Mouse (Mus musculus): ENCODE measurements at regions not wholly inside any gene's neighbourhood (a gene's known extent, or its start where the extent isn't known, plus 50 kb on each side); places are given as distances from the start of the nearest gene placed in this dataset.

- peak in 1 of 2 experiments; percentile 21 for DNase-seq
- intact Hi-C loops (cut with DNase I) = no loop called here
Observed at GRCm38 (mm10) chr1:61233476-61234297, 256.0 kb downstream of the Icos start.

DNA sequence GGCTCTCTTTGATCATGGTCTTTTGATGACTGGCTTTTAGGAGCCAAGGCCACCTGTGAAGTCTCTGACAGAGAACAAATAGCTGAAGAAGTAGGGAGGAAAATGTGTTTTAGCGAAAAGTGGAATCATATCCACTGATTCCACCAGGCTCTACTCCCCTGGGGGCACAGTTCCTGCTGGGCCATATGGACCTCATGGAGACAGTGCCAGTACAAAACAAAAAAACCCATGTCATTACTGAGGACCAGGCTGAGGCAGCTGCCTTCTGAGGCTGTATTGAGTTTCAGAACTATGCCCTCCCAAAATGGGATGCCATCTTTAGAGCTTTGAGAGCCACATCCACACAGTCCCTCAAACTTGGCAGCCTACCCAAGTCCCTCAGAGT, 256.6 kb downstream of the Icos start:
- intact Hi-C loops (cut with DNase I) = no loop called here
- DNase-seq = no peak

DNA sequence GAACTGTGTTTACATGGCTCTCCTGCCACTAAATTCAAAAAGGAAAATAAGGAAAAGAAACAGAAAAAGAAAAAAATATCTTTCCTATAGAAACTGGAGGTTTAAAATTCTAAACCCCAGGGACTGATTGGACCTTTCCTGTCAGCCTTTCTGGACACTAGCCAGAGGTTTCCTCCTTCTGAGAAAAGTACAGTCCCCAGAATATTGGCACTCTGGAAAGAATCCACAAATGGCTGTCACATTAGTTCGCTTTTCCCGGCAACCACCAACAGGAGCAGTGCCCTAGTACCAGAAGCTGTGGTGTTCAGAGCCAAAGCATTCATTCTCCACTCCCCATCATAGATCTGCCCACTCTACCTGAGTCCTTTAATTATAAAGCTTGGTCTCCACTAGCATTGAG, 258.8 kb downstream of the Icos start:
- DNase-seq = no peak
- intact Hi-C loops (cut with DNase I) = no loop called here

GRCm38 (mm10) chr1:61238668-61239067, 260.9 kb downstream of the Icos start:
- intact Hi-C loops (cut with DNase I) = no loop called here
- DNase-seq = no peak

- intact Hi-C loops (cut with DNase I) = no loop called here
- DNase-seq = no peak
Observed at GRCm38 (mm10) chr1:61257561-61257960, 279.8 kb downstream of the Icos start.

- intact Hi-C loops (cut with DNase I) = no loop called here
- no peak for DNase-seq
Observed at GRCm38 (mm10) chr1:61263466-61263865, 285.7 kb downstream of the Icos start.

DNA sequence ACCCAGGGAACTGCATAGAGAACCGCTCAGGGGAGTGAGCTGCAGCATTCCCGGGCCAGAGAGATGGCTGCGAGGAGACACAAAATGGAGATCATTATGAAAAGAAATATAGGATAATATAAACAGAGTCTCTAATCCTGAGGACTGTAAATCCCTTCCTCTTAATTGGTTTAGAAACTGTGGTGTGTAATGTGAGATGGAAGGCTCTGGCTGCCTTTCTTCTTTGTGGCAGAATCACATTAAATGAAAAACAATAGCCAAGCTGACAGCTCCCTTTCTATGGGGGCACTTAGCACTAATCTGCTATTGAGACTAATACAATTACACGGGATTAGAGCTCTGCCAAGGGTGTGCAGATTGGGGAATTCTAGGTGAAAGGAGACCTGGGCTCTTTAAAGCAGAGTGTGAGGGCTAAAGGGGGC, 288.0 kb downstream of the Icos start:
- intact Hi-C loops (cut with DNase I) = no loop called here

DNA sequence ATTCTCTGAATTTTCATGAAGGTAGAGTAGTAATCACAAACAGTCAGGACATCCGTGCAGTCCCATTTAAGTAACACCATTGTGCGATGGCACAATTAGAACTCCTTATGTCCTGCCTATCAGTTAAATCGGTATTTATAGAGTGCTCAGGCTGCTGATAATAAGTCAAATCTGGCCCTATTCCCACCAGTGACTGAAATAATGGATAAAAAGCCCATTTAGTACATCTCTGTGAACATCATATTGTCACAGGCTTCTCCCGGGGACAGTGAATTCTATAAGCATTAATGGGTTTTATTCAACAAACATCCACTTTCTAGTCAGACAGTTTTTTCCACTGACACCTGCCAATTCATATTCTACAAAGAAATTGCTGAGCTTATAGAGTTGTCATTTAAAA, 296.1 kb downstream of the Icos start:
- intact Hi-C loops (cut with DNase I) = no loop called here
- DNase-seq = no peak

More for the DNA sequence above, 288.0 kb downstream of the Icos start:
- no peak for DNase-seq

DNA sequence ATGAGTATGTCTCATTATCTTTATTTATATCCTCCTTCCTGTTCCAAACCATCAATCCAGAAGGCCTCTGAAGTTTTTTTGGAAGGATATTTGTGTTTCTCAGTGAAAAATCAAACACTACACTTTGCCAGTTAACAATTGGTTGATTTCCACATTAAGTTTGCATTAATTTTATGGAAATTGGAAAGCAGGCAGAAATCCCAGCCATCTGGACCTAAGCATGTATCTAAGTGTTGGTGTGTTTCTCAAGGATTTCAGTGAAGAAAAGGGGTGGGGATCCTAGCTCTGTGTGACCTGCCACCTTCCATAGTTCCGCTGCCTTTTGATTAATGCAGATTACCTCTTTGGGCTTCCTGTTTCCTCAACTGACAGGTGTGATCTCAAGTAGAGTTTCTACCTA, 296.5 kb downstream of the Icos start:
- intact Hi-C loops (cut with DNase I) = no loop called here
- no peak for DNase-seq

DNA sequence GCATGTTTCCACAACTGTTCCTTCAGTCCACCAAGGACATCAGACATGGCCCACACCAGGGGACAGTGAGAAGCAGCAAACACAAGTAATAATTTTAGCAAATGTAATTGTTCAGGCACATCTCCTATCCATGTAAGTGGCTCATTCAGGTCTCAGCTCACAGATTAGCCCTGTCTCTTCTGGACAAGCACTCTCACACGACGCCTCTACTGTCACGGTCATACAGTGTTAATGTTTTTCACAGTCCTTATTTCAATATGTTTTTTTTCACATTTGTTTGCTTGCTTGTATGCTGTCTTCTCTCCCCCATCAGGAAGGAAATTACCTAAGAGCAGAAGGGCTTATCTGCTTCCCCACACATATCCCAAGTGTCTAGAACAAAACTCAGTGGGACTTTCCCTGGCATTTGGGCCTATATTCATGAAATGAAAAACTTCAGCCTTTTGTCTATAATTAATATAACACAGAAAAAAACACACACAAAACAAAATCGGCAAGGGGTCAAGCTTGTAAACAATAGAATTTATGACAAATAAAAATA, 299.5 kb downstream of the Icos start:
- DNase-seq = peak in 1 of 2 experiments; percentile 18
- intact Hi-C loops (cut with DNase I) = loop anchor here (5.0 kb wide), 1 partner anchor 70 kb away; no protein-coding TSS in a partner anchor

- intact Hi-C loops (cut with DNase I) = no loop called here
- DNase-seq = no peak
Observed at GRCm38 (mm10) chr1:61288185-61288584, 310.5 kb downstream of the Icos start.

DNA sequence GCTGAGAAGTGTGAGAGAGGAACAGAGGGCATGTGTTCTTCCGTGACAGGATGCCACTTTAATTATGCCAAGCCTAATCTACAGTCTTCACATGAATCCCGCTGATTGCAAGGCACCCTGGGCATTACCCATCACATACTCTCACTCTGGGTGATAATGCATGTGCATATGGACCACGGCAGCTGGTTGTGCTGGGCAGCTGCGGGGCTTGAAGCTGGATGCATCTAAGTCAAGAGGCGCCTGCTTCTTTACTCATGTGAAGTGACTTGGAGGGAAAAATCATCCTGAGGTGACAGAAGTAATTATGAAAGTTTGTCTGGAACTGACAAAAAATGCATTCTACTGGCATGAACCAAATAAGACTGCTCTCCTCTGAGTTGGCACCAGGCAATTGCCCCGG, 311.2 kb downstream of the Icos start:
- DNase-seq = no peak

DNA sequence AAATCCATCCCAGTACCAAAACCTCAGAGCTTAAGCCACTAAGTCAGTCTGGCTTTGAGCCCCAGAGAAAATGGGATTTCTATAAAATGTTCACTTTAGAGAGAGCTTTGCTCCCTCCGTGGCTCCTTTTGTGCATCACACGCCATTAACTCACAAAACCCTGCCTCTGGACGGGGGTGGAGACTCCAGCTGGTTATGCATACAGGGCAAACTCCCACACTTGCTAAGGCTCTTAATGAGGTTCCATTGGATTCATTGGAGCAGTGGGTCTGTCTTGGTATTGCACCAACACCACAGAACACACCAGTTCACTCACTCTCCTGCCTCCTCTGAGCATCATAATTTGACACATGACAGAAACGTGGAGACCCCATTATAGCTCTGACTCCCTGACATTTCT, 311.8 kb downstream of the Icos start:
- no peak for DNase-seq
- intact Hi-C loops (cut with DNase I) = no loop called here

More for the DNA sequence above, 311.2 kb downstream of the Icos start:
- intact Hi-C loops (cut with DNase I) = no loop called here

- intact Hi-C loops (cut with DNase I) = loop anchor here (10.0 kb wide), 1 partner anchor 1672 kb away; no protein-coding TSS in a partner anchor
- no peak for DNase-seq
Observed at GRCm38 (mm10) chr1:61293106-61293505, 315.4 kb downstream of the Icos start.

DNA sequence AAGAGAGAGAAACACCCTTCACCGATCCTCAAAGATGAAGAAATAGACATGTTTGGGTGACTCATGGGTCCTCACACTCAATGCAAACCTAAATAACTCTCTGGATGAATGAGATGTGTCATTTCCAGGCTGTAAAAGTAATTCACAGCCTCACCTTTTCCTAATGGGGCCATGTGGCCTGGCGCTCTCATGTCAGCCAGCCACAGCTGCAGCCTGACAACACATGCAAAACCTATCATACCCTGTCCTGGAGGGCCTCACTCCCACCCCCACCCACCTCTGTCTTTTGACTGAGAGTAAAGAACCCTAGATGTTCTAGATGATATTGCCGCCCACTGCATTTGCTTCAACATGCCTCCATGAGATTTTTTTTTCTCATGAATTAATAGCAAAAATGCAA, 317.5 kb downstream of the Icos start:
- intact Hi-C loops (cut with DNase I) = loop anchor here (5.0 to 10.0 kb wide), 4 partner anchors 238 to 1670 kb away; partner anchors contain the start of gene Nrp2
- DNase-seq = no peak

DNA sequence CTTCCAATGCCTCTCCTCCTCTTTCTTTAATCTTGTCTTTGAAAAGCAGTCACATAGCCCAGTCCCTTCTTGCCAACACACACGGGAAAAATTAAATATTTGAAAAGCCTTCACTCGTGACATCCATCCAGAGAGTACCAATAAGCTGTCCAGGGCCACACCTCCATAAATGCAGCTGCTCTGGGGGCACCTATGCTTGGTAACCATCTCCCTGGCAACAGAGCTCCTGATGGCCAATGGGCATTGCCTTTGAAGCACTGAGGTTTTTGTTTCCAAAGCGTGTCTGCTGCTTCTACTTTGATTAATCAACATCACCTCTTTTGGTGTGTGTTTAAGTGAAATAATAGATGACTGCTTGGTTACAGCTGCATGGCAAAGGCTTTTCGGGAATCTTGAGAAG, 319.1 kb downstream of the Icos start:
- intact Hi-C loops (cut with DNase I) = loop anchor here (5.0 to 10.0 kb wide), 4 partner anchors 240 to 1668 kb away; partner anchors contain the start of gene Nrp2
- no peak for DNase-seq

DNA sequence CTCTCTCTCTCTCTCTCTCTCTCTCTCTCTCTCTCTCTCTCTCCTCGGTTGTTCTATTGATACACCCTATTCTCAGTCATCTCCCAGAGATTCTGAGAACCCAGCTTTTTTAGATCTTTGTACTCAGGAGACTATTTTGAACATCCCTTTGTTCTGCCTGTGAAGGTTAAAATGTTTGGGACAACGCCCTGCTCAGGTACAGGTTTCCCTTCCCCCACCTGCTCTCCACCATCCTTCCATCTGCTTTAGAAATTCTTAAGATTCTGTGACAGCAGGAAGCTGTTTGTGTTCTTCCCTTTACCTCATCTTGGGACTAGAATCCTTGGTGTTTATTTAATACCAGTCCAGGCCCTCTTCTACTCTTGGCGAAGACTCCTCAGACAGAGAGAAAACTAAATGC, 319.6 kb downstream of the Icos start:
- no peak for DNase-seq
- intact Hi-C loops (cut with DNase I) = loop anchor here (5.0 to 10.0 kb wide), 4 partner anchors 240 to 1667 kb away; partner anchors contain the start of gene Nrp2

DNA sequence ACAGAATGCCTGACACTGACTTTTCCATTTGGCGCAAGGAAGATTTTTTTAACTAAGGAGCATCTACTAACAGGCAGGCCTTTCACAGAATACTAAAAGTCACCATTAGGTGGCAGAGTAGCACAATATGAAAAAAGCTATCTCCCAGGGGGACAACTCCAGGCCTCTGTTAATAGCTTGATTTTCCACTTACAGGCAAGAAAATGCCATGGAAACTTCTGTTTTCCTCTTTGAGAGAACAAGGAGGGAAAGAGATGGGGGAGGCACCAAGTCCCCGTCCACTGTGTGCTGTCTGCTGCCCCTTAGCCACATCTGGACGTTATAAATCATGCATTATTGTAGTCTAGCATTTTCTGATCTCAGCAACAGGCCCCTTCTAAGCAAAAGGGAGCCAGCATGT, 320.3 kb downstream of the Icos start:
- intact Hi-C loops (cut with DNase I) = loop anchor here (1.0 to 10.0 kb wide), 7 partner anchors 76 to 1667 kb away; partner anchors contain the start of gene Nrp2
- DNase-seq = peak; percentile 79 to 81

DNA sequence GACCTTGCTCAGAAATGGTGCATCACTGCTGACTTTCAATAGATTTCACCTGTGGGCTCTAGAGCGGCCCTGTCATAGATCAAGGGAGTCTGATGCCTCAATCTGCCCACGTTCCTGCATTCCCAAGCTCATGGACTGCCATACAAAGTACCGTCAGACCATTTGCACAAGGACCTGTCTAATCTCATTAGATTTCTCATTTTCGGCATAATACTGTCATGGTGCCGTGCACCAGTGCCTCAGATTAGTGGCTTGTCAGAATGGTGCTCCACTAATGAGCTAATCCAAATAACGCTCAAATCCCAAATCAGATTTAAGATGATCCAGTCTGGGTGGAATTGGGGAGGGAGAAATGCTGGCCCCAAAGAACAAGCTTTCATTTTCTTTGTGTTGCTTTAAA, 321.1 kb downstream of the Icos start:
- intact Hi-C loops (cut with DNase I) = loop anchor here (1.0 to 10.0 kb wide), 7 partner anchors 76 to 1666 kb away; partner anchors contain the start of gene Nrp2
- DNase-seq = no peak

DNA sequence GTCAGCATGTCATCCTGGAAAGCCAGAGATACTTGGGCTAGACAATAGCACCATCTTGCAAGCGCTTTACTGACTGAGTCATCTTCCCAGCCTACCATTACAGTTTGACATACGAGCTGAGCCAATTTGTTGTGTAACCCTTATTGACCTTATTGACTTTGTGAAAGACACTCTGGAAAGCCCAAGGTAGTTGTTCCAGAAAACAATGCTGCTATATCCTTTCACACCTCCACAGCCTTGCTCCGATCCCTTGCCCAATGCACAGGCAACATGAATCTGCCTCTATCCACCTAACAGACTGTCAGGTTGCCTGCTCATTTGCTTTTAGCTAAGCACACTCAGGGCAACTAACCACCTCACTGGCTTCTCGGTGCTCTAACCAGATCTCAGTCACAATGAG, 322.8 kb downstream of the Icos start:
- DNase-seq = no peak
- intact Hi-C loops (cut with DNase I) = loop anchor here (10.0 kb wide), 1 partner anchor 344 kb away; no protein-coding TSS in a partner anchor
